Mouse (Mus musculus): Measurements from ENCODE around the gene Atg5. TPM values are rescaled to one million over a fixed set of nuclear protein-coding genes. Genes with fewer than 3 reads are reported as not detected.
A peak's percentile ranks its signal among the peaks of the same experiment; 100 is the strongest.

The Atg5 gene
- polyA plus RNA-seq, 1 experiment from 2014 or later = 47.3 TPM

DNA sequence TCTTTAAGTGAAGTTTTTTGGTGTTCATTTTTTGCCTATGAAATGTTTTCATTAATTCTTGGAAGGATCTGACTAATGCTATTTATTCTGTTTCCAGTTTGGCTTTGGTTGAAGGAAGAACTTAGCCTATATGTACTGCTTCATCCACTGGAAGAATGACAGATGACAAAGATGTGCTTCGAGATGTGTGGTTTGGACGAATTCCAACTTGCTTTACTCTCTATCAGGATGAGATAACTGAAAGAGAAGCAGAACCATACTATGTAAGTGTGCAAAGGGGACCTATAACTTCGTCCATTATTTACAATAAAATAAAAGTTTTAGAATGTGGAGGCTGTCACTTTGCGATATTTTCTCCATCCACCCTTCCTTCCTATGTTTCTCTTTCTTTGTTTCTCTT lies 17.8 kb downstream of the Atg5 start:
- Histone ChIP-seq H3K27ac (replicated peaks) (no peak overlapping the region), H3K36me3 (peaks cover 31% of the 10 kb centered on the region), H3K4me3 (replicated peaks) (no peak overlapping the region), H3K9ac (replicated peaks) (no peak overlapping the region), H3K9me3 (replicated peaks) (no peaks in the 10 kb centered on the region), H3K27me3 (replicated peaks) (no peaks in the 10 kb centered on the region), H3K4me2 (no peak overlapping the region), H3K4me1 (no peaks in the 10 kb centered on the region)
- no peak for ATAC-seq (ENCODE audit: low FRiP score)
- 82% methylated on average over 4 of the region's 4 CpGs for WGBS

DNA sequence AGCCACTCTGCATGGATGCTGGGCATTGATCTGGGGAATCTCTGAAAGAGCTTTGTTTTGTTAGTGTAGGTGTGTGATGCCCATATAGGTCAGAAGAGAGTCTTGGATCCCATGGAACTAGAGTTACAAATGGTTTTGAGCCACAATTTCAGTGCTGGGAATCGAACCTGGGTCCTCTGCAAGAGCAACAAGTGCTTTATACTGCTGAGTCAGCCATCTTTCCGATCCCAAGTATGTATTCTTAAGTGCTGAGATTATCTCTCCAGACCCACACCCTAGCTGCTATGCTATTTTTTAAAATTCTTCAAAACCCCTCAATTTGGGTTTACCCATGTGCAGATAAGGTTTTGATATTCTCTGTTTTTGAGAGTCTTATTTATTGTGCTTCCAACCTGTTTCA lies 22.7 kb downstream of the Atg5 start:
- Histone ChIP-seq H3K27me3 (replicated peaks) (no peaks in the 10 kb centered on the region), H3K27ac (replicated peaks) (no peak overlapping the region), H3K9me3 (replicated peaks) (no peaks in the 10 kb centered on the region), H3K36me3 (peaks cover 34% of the 10 kb centered on the region), H3K4me1 (no peaks in the 10 kb centered on the region), H3K4me2 (no peak overlapping the region), H3K4me3 (replicated peaks) (no peak overlapping the region), H3K9ac (replicated peaks) (no peak overlapping the region)
- no peak for ATAC-seq (ENCODE audit: low FRiP score)
- 99% methylated on average over 2 of the region's 2 CpGs for WGBS

DNA sequence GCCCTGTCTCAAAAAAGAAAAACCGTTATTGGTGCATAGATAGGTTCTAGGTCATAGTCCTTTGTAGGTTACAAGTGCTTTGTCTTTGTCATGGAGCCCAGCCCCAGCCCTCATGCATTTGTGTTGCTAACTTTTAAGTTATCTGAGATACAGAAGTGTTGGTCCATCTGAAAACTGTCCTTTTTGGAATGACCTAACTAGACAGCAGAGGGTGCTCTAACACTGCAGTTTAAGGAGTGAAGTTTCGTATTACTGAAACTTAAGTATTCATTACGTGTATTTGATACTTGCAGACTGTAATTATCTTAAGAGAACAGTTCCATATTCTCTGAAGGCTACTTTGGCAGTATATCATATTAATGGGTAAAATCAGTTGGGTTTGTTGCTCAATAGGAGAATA lies 24.0 kb downstream of the Atg5 start:
- H3K36me3 ChIP-seq = peaks cover 23% of the 10 kb centered on the region
- WGBS = 57% methylated on average over 3 of the region's 3 CpGs
- peak; percentile 28; the same call in 1 of the 2 replicates for ATAC-seq (ENCODE audit: low FRiP score)

DNA sequence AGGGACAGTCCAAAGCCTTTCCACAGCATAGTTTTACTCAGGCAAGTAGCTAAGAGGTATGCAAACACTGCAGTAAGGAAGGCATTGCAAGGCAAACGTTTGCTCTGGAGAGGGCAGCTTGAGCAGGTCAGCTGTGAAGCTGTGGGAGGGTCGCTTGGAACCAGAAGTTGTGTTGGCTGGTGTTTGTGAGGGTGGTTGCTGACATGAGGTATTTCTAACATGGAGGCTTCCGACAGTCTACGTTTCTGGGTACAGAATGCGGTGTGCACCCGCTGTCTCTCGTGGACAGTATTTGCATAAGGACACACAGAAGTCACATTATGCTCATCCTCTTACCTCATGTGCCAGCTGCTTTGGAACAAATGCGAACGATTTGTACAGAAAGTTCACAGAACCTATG lies 31.0 kb downstream of the Atg5 start:
- H3K4me3 ChIP-seq (replicated peaks) = no peak overlapping the region
- H3K9me3 ChIP-seq (replicated peaks) = no peaks in the 10 kb centered on the region
- H3K4me1 ChIP-seq = no peaks in the 10 kb centered on the region
- no peaks in the 10 kb centered on the region for H3K27me3 ChIP-seq (replicated peaks)
- no peak overlapping the region for H3K27ac ChIP-seq (replicated peaks)
- H3K36me3 ChIP-seq = peaks cover 3% of the 10 kb centered on the region
- no peak overlapping the region for H3K4me2 ChIP-seq
- WGBS = 85% methylated on average over 9 of the region's 9 CpGs
- ATAC-seq (ENCODE audit: low FRiP score) = no peak
- H3K9ac ChIP-seq (replicated peaks) = no peak overlapping the region

More for the DNA sequence above, 24.0 kb downstream of the Atg5 start:
- Histone ChIP-seq H3K4me3 (replicated peaks) (no peak overlapping the region), H3K4me1 (no peaks in the 10 kb centered on the region), H3K27me3 (replicated peaks) (no peaks in the 10 kb centered on the region), H3K4me2 (no peak overlapping the region), H3K9ac (replicated peaks) (no peak overlapping the region), H3K27ac (replicated peaks) (no peak overlapping the region), H3K9me3 (replicated peaks) (no peaks in the 10 kb centered on the region)

DNA sequence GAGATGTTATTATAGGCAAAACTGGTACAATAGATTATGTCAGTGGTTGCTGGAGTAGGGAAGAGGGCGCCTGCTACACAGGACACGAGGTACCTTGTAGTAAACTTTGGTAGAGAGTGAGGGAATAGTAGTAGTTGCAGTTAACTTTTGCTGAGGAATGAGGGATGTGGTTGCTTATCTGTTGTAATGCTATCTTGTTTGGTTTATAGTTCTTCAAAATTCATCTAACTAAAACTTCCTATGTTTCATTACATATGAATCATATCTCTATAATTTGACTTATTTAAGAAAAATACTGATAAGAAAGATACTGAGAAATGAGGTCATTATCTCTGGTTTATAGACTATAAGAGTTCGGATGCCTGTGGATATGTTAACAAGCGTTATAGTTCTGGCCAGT lies 31.9 kb downstream of the Atg5 start:
- no peak overlapping the region for H3K4me2 ChIP-seq
- H3K4me1 ChIP-seq = no peaks in the 10 kb centered on the region
- ATAC-seq (ENCODE audit: low FRiP score) = no peak
- H3K9ac ChIP-seq (replicated peaks) = no peak overlapping the region
- no peaks in the 10 kb centered on the region for H3K27me3 ChIP-seq (replicated peaks)
- H3K9me3 ChIP-seq (replicated peaks) = no peaks in the 10 kb centered on the region
- H3K4me3 ChIP-seq (replicated peaks) = no peak overlapping the region
- WGBS = 92% methylated on average over 4 of the region's 4 CpGs
- no peak overlapping the region for H3K27ac ChIP-seq (replicated peaks)
- peaks cover 6% of the 10 kb centered on the region for H3K36me3 ChIP-seq

DNA sequence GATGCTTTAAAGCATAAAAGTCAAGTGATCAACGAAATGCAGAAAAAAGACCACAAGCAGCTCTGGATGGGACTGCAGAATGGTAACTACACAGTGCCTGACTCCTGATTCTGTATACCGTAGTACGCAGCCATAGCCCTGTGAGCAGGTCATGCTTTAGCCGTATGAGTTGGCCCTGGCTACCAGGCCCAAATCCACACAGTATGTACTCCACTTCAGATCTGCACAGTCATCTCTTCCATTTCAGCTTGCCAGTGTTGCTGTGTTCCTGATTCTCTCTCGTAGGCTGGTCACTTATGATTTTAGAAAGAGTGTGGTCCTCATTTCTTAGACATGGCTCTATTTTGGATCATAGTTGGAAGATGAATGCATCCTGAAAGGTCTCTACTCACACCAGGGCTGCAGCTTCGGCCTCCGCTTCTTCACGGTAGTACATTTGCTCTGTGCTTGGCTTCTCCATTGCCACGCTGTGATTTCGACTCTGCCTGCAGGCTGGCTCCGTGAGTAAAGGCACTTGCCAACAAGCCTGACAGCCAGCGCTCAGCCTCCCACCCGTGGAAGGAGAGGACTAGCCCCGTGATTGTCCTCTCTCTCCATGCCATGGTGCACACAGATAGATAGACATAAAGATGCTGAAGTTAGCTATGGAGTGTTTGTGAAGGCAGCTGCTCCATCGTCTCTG lies 35.6 kb downstream of the Atg5 start:
- no peak overlapping the region for H3K4me3 ChIP-seq (replicated peaks)
- ATAC-seq (ENCODE audit: low FRiP score) = no peak
- H3K27me3 ChIP-seq (replicated peaks) = no peaks in the 10 kb centered on the region
- H3K9ac ChIP-seq (replicated peaks) = no peak overlapping the region
- no peak overlapping the region for H3K4me2 ChIP-seq
- peaks cover 6% of the 10 kb centered on the region for H3K36me3 ChIP-seq
- WGBS = 94% methylated on average over 15 of the region's 15 CpGs
- H3K9me3 ChIP-seq (replicated peaks) = no peaks in the 10 kb centered on the region
- no peak overlapping the region for H3K27ac ChIP-seq (replicated peaks)
- H3K4me1 ChIP-seq = no peaks in the 10 kb centered on the region

DNA sequence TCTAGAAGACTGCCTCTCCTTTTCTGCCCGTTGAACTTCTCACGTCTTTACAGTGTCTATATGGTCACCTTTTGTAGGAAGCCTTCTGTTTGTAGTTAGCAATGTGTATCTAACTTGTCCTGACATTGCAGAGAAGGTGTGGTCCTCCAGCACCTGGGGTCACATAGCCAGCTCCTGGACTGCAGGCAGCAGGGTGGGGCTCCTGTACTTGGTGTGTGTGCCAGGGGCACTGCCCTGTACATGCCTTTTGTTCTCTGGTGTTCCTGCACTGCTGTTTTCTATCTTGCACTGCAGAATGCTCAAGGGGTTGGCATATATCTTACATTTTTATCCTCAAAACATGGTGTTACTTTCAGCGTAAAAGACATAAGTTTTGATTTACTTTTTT lies 36.2 kb downstream of the Atg5 start:
- Histone ChIP-seq H3K9ac (replicated peaks) (no peak overlapping the region), H3K4me1 (no peaks in the 10 kb centered on the region), H3K36me3 (peaks cover 6% of the 10 kb centered on the region), H3K9me3 (replicated peaks) (no peaks in the 10 kb centered on the region), H3K27ac (replicated peaks) (no peak overlapping the region), H3K4me2 (no peak overlapping the region), H3K4me3 (replicated peaks) (no peak overlapping the region), H3K27me3 (replicated peaks) (no peaks in the 10 kb centered on the region)
- no peak for ATAC-seq (ENCODE audit: low FRiP score)
- 99% methylated on average over 3 of the region's 3 CpGs for WGBS

DNA sequence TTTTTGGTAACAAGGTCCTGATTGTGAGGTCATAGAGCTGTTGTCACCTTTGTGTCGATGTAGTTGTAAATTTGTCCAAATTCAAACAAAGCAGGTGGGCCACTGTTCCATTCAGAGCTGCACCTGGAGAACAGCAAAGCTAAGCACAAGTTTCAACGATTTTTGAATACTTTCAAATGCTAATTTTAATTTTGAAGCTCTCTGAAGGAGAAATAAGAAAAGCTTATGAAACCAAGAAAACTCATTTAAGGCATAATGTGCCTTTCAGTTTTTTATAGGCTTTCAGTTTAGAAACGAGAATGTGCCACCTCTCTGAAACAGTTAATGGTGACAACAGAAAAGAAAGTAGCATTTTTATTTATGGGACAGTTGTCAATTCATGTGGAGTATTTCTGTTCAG lies 36.7 kb downstream of the Atg5 start:
- no peaks in the 10 kb centered on the region for H3K4me1 ChIP-seq
- H3K4me2 ChIP-seq = no peak overlapping the region
- no peaks in the 10 kb centered on the region for H3K27me3 ChIP-seq (replicated peaks)
- no peak overlapping the region for H3K9ac ChIP-seq (replicated peaks)
- ATAC-seq (ENCODE audit: low FRiP score) = no peak
- H3K9me3 ChIP-seq (replicated peaks) = no peaks in the 10 kb centered on the region
- no peak overlapping the region for H3K4me3 ChIP-seq (replicated peaks)
- WGBS = 72% methylated on average over 3 of the region's 3 CpGs
- H3K36me3 ChIP-seq = peaks cover 6% of the 10 kb centered on the region
- no peak overlapping the region for H3K27ac ChIP-seq (replicated peaks)

DNA sequence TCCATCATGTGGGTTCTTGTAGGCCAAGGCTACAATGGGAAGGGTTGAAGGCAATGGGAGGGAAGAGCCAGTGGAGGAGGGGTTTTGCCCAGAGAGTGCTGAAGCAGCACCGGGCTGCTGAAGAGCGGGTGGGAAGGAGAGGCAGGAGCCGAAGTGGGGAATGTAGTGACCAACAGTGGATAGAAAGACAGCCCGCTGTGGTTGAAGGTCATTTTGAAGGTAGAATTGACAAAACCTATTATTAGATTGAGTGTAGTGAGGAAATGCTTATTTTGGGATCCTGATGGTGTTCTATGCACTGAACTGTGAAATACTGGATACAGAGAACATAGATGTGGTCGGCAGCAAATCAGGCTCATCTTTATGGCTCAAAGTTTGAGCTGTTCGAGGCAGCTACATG lies 38.1 kb downstream of the Atg5 start:
- no peaks in the 10 kb centered on the region for H3K4me1 ChIP-seq
- H3K27ac ChIP-seq (replicated peaks) = no peak overlapping the region
- H3K4me2 ChIP-seq = no peak overlapping the region
- no peaks in the 10 kb centered on the region for H3K27me3 ChIP-seq (replicated peaks)
- 98% methylated on average over 6 of the region's 6 CpGs for WGBS
- ATAC-seq (ENCODE audit: low FRiP score) = no peak
- no peaks in the 10 kb centered on the region for H3K9me3 ChIP-seq (replicated peaks)
- H3K4me3 ChIP-seq (replicated peaks) = no peak overlapping the region
- H3K9ac ChIP-seq (replicated peaks) = no peak overlapping the region
- peaks cover 6% of the 10 kb centered on the region for H3K36me3 ChIP-seq

DNA sequence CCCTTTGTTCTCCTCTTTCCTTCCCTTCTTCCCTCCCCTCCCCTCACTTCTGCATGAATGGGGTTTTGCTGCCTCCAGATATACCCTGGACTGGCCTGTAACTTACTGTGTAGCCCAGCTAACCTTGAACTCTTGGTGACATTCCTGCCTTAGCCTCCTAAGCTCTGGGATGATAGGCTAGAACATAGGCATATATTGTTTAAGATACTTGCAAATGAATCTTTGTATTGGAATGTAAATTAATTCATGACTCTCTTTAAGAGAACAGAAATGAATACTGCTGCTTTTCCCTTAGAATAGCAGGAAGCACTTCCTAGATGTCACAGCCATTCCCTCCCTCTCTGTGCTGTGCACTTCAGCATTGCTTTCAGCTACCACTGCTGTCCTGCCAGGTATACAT lies 40.1 kb downstream of the Atg5 start:
- no peaks in the 10 kb centered on the region for H3K4me1 ChIP-seq
- no peak overlapping the region for H3K27ac ChIP-seq (replicated peaks)
- H3K9ac ChIP-seq (replicated peaks) = no peak overlapping the region
- H3K27me3 ChIP-seq (replicated peaks) = no peaks in the 10 kb centered on the region
- H3K9me3 ChIP-seq (replicated peaks) = no peaks in the 10 kb centered on the region
- H3K4me2 ChIP-seq = no peak overlapping the region
- peaks cover 10% of the 10 kb centered on the region for H3K36me3 ChIP-seq
- no peak for ATAC-seq (ENCODE audit: low FRiP score)
- H3K4me3 ChIP-seq (replicated peaks) = no peak overlapping the region

DNA sequence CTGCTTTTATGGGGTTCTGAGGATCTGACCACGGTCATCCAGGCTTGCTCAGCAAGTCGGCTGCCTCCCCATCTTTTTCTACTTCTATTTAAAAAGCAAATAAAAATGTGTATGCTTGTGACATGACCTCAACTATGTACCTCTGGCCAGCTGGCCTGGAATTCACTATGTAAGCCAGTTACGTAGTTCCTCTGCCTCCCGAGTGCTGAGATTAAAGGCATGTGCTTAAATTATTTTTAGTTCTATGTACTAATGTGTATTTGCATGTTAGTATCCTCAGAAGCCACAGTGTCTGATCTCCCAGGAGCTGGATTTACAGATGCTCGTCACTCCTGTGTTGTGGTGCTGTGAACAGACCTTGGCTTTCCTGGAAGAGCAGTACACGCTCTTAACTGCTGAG lies 41.1 kb downstream of the Atg5 start:
- H3K4me1 ChIP-seq = no peaks in the 10 kb centered on the region
- peaks cover 6% of the 10 kb centered on the region for H3K36me3 ChIP-seq
- H3K9ac ChIP-seq (replicated peaks) = no peak overlapping the region
- H3K4me3 ChIP-seq (replicated peaks) = no peak overlapping the region
- H3K9me3 ChIP-seq (replicated peaks) = no peaks in the 10 kb centered on the region
- H3K27ac ChIP-seq (replicated peaks) = no peak overlapping the region
- H3K4me2 ChIP-seq = no peak overlapping the region
- WGBS = 86% methylated on average over 6 of the region's 6 CpGs
- no peak for ATAC-seq (ENCODE audit: low FRiP score)
- no peaks in the 10 kb centered on the region for H3K27me3 ChIP-seq (replicated peaks)

DNA sequence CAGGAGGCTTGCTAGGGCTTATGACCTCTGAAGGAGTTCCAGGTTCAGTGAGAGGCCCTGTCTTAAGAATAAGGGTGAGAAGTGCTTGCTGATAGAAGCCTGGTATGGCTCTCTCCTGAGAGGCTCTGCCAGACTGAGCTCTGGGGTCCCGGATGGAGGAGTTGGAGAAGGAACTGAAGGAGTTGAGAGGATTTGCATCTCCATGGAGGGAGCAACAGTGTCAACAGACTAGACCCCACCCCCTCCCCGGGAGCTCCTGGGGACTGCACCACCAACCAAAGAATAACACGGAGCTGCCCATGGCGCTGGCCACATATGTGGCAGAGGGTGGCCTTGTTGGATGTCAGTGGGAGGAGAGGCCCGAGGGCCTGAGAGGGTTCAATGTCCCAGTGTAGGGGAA lies 47.1 kb downstream of the Atg5 start:
- no peak overlapping the region for H3K4me3 ChIP-seq (replicated peaks)
- 0 out of 2 replicates have a peak, but pooled peaks cover 4% of the 10 kb centered on the region for H3K36me3 ChIP-seq
- H3K27ac ChIP-seq (replicated peaks) = no peak overlapping the region
- no peak for ATAC-seq (ENCODE audit: low FRiP score)
- no peaks in the 10 kb centered on the region for H3K9me3 ChIP-seq (replicated peaks)
- no peaks in the 10 kb centered on the region for H3K27me3 ChIP-seq (replicated peaks)
- H3K4me1 ChIP-seq = no peaks in the 10 kb centered on the region
- no peak overlapping the region for H3K9ac ChIP-seq (replicated peaks)
- no peak overlapping the region for H3K4me2 ChIP-seq
- WGBS = 37% methylated on average over 5 of the region's 5 CpGs
